Mouse (Mus musculus): Measurements from ENCODE around the gene Dmxl2.

- TF ChIP-seq CTCF (IDR thresholded peaks at IDR 0.05; ENCODE audit: low read depth) (no peak), EP300 (optimal IDR thresholded peaks at IDR 0.05) (no peak)
Measured at GRCm38 (mm10) chr9:54515991-54516390, 14.6 kb upstream of the Dmxl2 start.

Measured in stomach, postnatal 0 days (tissue).